Mouse (Mus musculus) adipose tissue, adult 10 weeks (tissue): ENCODE measurements around the gene Pomc. TPM values are rescaled to one million over a fixed set of nuclear protein-coding genes. Genes with fewer than 3 reads are reported as not detected.

Experiments
- polyA plus RNA-seq: library from polyadenylated mRNA; stranded (reverse); fragments of 350-450 nt; fragmentation: Illumina TruSeq; extraction: RNeasy Lipid Tissue Mini Kit (QIAGEN cat#74804); gene quantifications from one replicate; pipeline ENCODE4 v1.2.3, GENCODE M21; 2014; ENCODE audit warnings: low read depth, low replicate concordance

The Pomc gene
- polyA plus RNA-seq, result 2.1 TPM

DNA sequence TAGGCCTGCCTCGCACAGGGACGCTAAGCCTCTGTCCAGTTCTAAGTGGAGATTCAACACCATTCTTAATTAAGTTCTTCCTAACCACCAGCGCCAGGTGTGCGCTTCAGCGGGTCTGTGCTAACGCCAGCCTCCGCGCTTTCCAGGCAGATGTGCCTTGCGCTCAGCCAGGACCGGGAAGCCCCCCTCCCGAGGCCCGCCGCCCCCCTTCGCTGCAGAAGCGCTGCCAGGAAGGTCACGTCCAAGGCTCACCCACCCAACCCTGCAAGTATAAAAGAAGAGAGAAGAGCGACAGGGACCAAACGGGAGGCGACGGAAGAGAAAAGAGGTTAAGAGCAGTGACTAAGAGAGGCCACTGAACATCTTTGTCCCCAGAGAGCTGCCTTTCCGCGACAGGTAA, at the start of gene Pomc:
Gene Pomc, plus strand, starts transcription at position 301 of the 400 bp plus-strand sequence.

Other genes with a start within 250 kb of the Pomc start
- 13.9 TPM for gene Dnmt3a, start 148.9 kb upstream of the Pomc start, polyA plus RNA-seq
- 11.0 TPM for gene Efr3b, start 84.0 kb downstream of the Pomc start, polyA plus RNA-seq
- gene Dnajc27, start 127.6 kb downstream of the Pomc start, polyA plus RNA-seq, result 6.7 TPM
- gene Adcy3, start 178.2 kb downstream of the Pomc start, polyA plus RNA-seq, result 7.9 TPM